Mouse (Mus musculus) frontal cortex, postnatal 25 days (tissue): ENCODE results near the gene Mrpl35.
A peak's percentile ranks its signal among the peaks of the same experiment; 100 is the strongest.

Source experiments
- DNase-seq, 2 experiments: peaks; one replicate each; pipeline ENCODE4 v3.0.0; 2022; ENCODE audit warnings: low spot score in 2 of 2

The Mrpl35 gene

DNA sequence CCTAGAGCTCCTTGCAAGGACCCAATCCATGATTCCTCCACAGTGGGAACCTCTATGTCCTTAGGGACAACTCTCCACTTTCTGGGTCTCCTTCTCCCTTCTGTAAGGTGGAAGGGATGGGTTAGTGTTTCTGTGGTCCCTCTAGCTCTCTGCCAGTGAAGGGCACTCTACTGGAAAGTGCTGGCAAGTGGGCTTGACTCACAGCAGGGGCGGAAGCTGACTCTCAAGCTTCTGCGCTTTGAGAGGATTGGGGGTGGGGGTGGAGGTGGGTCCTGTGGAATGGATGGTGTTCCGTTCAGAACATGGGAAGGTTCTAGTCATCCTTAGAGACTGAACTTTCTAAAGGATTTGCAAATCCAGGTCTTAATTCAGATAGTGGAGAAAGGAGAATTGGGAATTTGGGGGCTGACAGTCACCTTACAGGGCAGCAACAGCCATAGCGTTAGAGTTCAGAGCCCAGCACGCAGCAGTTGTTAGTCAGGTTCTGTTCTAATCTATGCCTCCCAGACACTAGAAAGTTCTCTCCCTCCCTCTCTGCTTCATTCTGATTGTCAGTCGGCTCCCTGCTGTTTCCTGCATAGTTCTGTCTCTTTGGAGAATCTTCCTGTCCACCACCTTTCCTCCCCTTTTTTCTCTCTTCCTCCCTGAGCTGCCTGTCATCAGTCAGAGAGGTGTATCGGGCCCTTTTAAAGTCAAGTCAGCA lies 25.6 kb downstream of the Mrpl35 start:
- DNase-seq: no peak

DNA sequence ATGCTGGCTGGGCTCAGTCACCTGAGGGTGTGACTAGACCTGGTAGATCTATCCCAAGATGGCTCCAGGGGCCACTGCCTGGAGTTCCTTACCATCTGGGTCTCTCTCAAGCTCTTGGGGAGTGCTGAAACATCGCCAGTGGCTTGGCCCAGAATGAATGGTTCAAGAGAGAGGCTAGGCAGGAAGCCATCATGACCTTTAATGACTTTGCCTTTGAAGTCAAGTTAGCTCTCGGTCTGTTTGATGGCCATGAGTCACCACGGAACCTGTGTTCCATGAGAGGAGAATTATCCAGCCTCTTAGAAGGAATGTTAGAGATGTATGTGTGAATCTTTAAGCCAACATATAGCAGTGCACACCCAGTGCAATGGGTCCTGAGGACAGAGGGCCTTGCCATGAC lies 27.4 kb downstream of the Mrpl35 start:
- DNase-seq: no peak

DNA sequence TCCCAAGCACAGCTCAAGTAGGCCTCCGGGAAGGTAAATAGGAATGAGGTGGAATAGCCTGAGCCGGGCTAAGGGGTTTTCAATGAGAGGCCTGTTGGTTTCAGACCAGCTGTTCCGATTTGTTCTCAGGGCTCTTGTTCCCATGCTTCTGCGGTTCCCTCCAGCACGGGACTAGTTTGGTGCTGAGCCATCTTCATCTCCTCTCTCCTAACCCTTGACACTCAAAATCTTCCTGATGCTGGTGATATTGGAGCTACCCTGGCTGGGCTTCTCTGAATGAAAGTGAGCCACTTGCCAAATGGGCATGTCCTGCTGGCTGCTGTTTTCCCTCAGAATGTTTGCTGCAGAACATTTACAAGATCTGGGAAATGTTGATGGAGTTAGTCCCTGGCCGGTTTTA lies 35.0 kb downstream of the Mrpl35 start:
- no peak for DNase-seq

DNA sequence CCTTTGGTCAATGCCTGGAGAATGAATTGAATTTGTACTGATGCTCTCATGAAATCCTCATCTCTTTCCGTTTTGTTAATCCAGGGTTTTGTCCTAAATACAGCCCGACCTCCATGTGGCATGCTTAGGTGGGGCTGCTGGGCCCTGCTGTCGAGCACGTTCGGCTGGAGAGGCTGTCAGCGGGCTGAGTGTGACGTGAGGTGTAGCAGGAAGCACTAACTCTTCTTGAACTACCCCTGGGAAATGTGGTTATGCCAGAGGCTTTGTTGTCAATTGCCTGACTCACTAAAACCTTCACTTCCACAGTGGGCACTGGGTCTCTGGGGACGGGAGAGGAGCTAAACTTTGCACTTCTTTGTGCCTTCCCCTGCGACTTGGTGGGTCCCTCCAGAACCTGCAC lies 38.4 kb downstream of the Mrpl35 start:
- no peak for DNase-seq

DNA sequence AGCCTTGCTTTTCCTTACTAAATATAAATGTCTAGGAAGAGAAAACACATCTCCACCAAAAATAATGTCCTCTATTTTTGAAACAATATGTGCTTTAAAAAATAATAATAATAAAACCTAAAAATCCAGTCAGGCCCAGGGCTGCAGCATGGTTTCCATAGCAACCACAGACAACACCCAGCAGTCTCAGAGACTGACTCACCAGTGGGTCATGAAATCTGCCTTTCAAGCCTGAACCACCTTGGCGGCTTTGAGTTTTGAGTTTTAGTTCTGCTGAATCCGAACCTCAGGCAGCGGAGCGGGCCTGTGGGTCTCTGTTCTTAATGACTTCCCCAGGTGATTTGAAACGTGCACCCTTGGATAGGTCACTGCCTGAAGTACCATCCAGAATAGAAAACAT lies 43.6 kb downstream of the Mrpl35 start:
- DNase-seq: no peak

DNA sequence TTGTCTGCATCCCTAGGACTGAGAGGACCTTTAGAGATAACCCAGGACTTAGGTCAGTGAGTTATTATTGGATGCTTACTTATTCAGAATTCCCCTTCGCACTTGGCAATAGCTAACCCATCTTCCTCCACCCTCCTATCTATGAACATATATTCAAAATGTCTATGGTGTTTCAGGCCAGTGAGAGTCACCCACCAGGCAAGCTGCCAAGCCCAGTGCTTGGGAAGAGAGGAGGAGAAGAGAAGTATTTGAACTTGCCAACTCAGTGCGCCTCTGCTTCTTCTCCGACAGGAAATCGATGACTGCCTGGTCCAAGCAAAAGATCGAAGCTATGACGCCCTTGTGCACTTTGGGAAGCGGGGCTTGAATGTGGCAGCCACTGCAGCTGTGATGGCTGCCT lies 46.3 kb downstream of the Mrpl35 start:
- DNase-seq: no peak

DNA sequence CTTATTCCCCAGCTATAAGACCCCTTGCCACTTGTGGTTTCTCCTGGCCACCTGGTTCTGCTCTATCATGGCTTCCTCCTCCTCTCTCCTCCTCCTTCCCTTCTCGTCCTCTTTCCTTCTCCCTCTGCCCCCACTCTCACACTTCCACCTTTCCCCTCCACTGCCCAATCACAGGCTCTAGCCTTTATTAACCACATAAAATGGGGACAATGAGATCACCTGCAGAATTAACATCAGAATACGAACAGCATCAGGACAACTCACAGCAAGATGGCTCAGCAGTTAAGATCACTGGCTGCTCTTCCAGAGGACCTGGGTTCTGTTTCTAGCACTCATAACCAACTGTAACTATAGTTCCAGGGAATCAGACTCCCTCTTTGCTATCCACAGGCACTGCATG lies 46.9 kb downstream of the Mrpl35 start:
- no peak for DNase-seq

DNA sequence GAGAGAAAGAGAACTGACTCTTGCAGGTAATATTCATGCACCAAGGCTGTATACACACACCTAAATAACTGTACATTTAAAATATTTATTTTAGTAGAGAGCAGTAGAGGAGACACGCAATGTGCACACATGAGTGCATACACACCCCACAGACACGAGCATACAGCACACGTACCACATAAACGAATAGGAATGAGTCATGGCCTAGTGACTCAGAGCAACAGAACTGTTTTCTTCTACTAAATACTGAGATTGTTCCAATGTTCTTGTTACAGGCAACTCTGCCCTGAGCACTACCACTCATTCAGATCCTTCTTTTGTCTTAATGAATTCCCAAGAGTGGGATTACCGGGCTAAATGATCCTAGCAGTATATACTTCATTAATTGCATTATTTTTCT lies 48.8 kb downstream of the Mrpl35 start:
- no peak for DNase-seq

DNA sequence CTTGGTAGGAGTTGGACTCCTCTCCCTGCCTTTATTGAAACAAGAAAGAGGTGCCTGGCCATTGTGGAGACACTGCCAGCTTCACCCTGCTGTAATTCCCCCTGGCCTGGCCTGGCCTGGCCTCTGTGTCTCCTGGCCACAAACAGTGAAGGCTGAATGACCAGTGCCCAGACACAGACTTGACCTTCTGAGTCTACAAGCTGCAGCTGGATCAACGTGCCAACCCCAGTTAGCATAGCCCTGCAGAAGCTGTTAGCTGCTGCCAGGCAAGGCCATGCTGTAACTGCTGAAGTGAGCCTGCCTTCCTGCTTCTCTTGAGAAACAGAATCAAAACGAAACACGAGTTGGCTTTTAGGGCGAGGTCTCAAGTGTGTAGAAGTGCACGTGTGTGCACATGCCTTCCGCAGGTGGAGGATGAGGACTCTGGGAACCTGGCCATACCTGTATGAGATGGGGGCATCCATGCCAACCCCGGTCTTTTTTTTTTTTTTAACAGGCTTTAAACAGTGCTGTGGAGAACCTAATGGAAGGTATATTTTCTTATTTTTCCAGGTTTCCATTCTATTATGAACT lies 54.0 kb downstream of the Mrpl35 start:
- no peak for DNase-seq

DNA sequence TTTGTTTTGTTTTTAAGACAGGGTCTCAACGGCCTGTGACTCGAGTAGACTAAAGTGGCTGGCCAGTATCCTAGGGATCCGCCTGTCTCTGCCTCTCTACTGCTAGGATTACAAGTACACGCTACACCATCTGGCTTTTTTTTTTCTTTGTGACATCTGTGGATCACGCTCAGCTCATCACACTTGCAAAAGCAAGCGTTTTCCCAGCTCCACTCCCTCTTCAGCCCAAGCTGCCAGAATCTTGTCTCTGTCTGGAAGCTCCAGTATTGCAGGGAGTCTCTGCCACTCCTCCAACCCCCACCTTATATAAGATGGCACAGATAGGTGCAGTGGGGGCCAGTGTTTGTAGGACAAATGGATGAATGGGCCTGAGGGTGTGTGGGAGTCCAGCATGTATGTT lies 54.6 kb downstream of the Mrpl35 start:
- peak in 1 of 2 experiments; percentile 35 for DNase-seq

DNA sequence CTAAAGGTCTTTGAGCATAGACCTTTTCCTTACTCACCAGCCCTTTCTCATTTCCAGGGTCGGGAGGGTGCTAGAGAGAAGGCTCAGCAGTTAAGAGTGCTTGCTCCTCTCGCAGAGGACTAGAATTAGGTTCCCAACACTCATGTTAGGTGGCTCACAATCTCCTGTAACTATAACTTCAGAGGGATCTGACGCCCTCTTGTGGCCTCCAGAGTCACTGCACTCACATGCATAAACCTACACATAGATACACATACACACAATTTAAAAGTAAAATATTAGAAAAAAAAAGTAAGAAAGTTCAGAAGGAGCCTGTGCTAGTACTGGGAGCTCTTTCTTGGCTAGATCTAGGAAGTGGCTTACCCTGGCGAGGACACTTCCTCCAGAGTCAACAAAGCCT lies 55.5 kb downstream of the Mrpl35 start:
- no peak for DNase-seq

DNA sequence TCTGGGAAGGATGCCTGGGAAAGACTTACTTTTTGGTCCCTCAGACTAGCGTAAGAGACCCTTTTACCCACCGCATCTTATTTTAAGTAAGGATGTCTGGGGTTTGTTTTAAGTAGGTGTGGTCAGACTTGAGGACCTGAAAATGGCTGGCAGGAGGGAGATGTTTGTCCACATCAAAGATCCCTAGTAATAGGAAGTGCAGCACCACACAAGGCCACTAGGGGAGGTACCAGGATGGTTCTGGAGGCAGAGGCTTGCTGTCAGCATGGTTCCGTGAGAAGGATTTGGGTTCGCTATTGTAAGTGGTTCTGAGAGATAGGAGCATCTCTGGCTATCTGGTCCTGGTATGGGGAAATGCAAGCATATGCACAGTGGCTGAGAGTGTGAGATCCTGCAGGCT lies 55.9 kb downstream of the Mrpl35 start:
- no peak for DNase-seq

DNA sequence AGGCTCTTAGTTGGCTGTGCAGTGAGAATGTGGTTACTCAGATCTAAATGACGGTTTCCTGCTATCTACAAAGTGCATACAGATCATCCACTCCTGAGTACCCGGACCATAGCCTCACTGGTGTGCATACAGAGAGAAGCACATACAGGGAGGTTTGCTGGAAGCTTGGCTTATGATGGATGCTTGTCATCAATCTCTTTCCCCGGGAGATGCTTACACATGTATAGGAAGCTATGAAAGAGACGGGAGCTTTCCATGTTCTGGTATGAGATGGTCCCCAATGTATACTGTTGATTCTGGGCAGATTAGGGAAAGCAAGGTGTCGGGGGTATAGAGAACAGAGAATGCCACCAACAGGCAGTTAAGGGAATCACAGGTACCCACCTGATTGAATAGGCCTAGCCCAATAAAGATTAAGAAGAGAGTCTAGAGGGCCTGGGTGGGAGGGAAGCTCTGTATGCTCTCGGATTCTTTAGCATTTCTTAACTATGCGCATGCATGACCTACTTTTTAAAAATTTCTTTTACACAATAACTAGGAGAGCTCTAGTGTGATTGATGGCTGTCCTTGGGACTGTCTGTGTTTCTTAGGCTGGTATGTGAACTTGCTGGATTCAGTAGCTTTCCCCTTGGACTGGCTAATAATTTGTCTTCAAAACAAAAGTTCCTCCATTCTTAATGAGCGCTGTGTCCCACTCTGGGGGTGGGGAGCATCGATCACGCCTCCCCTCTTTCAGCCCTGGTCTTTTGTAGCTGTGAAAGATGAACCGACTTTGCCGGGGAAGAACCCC lies 56.7 kb downstream of the Mrpl35 start:
- no peak for DNase-seq

DNA sequence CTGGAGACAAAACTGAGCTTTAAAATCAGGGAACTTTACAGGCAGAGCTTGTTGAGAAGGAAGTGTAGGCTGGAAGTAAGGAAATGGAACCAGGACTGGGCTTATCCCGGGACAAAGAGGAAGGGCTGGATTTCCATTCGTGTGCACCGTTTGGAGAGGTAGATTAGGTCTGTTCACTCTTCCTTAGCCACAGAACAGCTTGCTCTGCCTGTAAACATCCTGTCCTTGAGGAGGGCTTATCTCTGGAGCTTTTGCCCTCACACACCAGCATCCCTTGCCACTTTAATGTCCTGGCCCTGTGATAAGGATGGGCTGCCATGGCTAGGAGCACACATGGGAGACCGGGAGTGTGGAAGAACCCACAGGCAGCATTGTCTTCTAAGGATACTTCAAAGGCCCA lies 59.0 kb downstream of the Mrpl35 start:
- no peak for DNase-seq
